Mouse (Mus musculus) ovary, postnatal 36 days (tissue): ENCODE data around the gene Gm14444.
"Not testable (repeated sequence)": the region's sequence is repeated elsewhere in the genome, so short reads cannot be mapped to it uniquely, and the experiment has no call there.

Experiments used
- DNase-seq: peaks from one replicate; pipeline ENCODE4 v3.0.0; 2022; ENCODE audit warnings: low spot score, mixed read lengths

Gene Gm14444

DNA sequence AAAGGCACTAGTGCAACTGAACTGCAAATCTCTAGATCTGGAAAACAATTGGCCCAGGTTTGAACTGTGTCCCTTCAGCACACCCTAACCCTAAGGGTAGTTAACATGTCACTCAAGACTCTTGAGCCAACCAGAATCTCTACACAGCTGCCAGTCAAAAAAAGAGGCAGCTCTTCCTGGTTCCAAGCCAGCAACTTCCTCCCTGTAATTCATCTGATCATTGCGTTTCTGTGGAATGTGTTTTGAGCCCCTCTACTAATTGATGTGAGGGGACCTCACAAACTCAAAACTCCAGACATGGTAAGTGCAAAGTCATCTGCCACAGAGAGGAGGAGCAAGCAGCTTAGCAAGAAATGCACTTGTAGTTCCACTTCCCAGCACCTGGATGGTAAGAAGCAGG, at the start of gene Gm14444:
TSS of gene Gm14444 (plus strand) at position 220 of the 400 bp plus-strand sequence.
- not testable (repeated sequence) for DNase-seq

DNA sequence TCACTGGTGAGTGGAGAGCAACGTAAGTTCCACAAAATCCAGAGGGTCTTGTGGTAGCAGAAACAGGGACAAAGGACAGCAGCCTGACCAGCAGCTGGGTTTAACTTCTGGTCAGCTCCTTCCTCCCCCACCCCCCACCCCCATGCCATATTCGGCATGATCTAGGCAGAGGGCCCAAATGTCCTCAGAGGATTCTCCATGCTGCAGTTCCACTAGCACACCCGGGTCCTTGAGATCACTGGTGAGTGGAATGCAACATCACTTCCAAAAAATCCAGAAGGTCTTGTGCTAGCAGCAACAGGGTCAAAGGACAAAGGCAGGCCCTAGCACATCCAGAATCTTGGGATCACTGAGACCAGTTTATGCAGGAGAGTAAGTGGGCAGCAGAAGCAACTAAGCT, 44.6 kb upstream of the Gm14444 start:
- not testable (repeated sequence) for DNase-seq

DNA sequence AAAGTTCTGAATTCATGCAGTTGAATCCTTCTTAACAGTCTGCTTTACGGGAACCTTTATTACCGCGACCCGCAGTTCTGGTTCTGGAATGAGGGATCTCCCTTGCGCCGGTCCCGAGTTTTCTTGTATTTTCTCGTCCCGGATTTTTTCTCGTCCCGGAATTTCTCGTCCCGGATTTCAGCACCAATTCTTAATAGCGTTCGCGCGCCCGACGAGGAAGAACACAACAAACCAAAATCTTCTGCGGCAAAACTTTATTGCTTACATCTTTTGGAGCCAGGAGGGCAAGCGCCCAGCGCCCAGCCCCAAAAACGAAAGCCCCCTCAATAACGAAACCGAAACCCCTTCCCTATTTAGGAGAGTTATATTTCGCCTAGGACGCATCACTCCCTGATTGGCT, 34.2 kb downstream of the Gm14444 start:
- not testable (repeated sequence) for DNase-seq

DNA sequence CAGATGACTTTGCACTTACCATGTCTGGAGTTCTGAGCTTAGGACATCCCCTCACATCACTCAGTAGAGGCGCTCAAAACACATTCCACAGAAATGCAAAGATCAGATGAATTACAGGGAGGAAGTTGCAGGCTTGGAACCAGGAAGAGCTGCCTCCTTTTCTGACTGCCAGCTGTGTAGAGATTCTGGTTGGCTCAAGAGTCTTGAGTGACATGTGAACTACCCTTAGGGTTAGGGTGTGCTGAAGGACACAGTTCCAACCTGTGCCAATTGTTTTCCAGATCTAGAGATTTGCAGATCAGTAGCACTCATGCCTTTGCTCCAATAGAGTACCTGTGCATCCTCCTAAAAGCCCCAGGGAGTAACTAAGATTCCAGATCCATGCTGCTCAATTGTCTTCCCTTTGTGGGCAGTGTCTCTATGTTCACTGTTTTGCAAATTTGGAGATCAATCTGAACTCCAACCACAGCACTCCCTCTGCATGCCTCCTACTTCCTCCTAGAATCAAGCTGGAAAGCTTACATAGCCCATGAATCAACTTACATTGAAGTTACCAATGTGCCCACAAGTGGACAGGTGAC, 57.7 kb downstream of the Gm14444 start, which contains the start of gene Gm14393:
TSS of gene Gm14393 (minus strand) at position 101 of the 581 bp plus-strand sequence.
- not testable (repeated sequence) for DNase-seq
